Mouse (Mus musculus) MEL (cell line): ENCODE results near the gene Man1c1.

Experiments
- CTCF ChIP-seq, 3 experiments: IDR thresholded peaks in 2 of 3; conservative IDR thresholded peaks in 1 of 3; 2 replicates each; pipeline ENCODE4 v1.5.1; 2011 to 2012; ENCODE audit warnings: low read length in 3 of 3, low read depth in 2 of 3, mild to moderate bottlenecking in 2 of 3, improper control_type of control experiment in 1 of 3, inconsistent platforms in 1 of 3, mixed read lengths in 1 of 3, moderate library complexity in 1 of 3; ENCODE audit not compliant: control insufficient read depth in 1 of 3, insufficient read depth in 1 of 3, poor library complexity in 1 of 3, severe bottlenecking in 1 of 3
- GABPA ChIP-seq: IDR thresholded peaks from 2 replicates; pipeline ENCODE4 v1.6.1; 2012; ENCODE audit warnings: low read depth, mild to moderate bottlenecking, inconsistent platforms, low read length, improper control_type of control experiment, moderate library complexity

GRCm38 (mm10) chr4:134673882-134674463 is 30.1 kb downstream of the Man1c1 start:
- TF ChIP-seq CTCF (IDR thresholded peaks at IDR 0.05 in 2 of 3, conservative IDR thresholded peaks at IDR 0.05 in 1 of 3; ENCODE audit: control insufficient read depth in 1 of 3, insufficient read depth in 1 of 3, low read depth in 2 of 3, low read length in 3 of 3, poor library complexity in 1 of 3, severe bottlenecking in 1 of 3), result no peak
- TF ChIP-seq GABPA, result no peak
